Mouse (Mus musculus) intestine, embryonic 14.5 days (tissue): Measurements from ENCODE around the gene Vim. TPM values are rescaled to one million over a fixed set of nuclear protein-coding genes. Genes with fewer than 3 reads are reported as not detected.

ENCODE experiments used
- polyA plus RNA-seq: library from polyadenylated mRNA; unstranded; fragments of >200 nt; fragmentation: Nextera tagmentation; extraction: Ambion mirVana; gene quantifications from 2 replicates; pipeline ENCODE4 v1.2.1, GENCODE M21; 2014

The Vim gene
- polyA plus RNA-seq, 1 experiment from 2014 or later = 503 TPM

Other genes with a start within 250 kb of the Vim start
- 5.2 and 7.0 TPM in 2 replicates for gene Cubn, start 82.1 kb upstream of the Vim start, polyA plus RNA-seq
- gene Trdmt1, start 29.3 kb upstream of the Vim start, polyA plus RNA-seq = 11.2 and 11.5 TPM in 2 replicates
- gene St8sia6, start 220.1 kb downstream of the Vim start, polyA plus RNA-seq = 0.67 and 0.72 TPM in 2 replicates